Mouse (Mus musculus): ENCODE data around the gene Zbtb20. TPM values are rescaled to one million over a fixed set of nuclear protein-coding genes. Genes with fewer than 3 reads are reported as not detected.

Gene Zbtb20
- total and polyA plus RNA-seq, 2 experiments from 2014 or later = 19.8 to 45.8 TPM

DNA sequence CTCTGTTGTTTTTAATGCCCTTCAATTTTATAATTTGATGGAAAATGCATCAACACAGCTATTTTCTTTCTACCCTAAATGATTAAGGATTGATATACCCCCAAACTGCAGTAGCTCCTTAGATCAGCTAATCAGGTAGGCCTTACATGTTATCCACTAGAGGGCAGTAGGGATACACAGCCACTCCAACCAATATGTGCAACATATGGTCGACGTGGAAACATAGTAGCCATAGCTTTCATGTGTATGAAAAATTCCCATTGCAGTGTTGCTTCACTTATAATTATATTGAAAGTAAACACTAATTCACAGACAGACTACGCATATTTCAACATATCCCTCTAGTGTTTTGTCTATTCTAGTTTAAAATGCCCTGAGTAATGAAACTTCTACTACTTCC is 664.4 kb downstream of the Zbtb20 start:
- H3K27ac ChIP-seq (ENCODE audit: low read depth) = no peak overlapping the region
- 17% methylated on average over 3 of the region's 3 CpGs for WGBS
- H3K36me3 ChIP-seq (replicated peaks; ENCODE audit: control insufficient read depth, insufficient read depth, low read length) = no peaks in the 10 kb centered on the region; the same call in 1 of the 2 replicates
- H3K4me3 ChIP-seq (ENCODE audit: low read depth, low read length) = no peak overlapping the region
- H3K9me3 ChIP-seq (replicated peaks; ENCODE audit: control insufficient read depth, low read length) = no peaks in the 10 kb centered on the region
- TF ChIP-seq EP300 (IDR thresholded peaks at IDR 0.05; ENCODE audit: low read depth) = no peak
- TF ChIP-seq CTCF (IDR thresholded peaks at IDR 0.05; ENCODE audit: low read depth) = peak; percentile 94
- ATAC-seq (ENCODE audit: insufficient read depth, low read depth) (peak; percentile 66; the same call in 1 of the 2 replicates), DNase-seq (ENCODE audit: low spot score) (peak; percentile 76)
- no peaks in the 10 kb centered on the region for H3K27me3 ChIP-seq (ENCODE audit: control insufficient read depth, insufficient read depth, low read length)
- no peak overlapping the region for H3K4me2 ChIP-seq (ENCODE audit: low read depth, low read length)
- no peak overlapping the region for H3K9ac ChIP-seq (replicated peaks; ENCODE audit: low read depth, low read length)
- H3K4me1 ChIP-seq (ENCODE audit: control insufficient read depth, insufficient read depth) = no peaks in the 10 kb centered on the region

DNA sequence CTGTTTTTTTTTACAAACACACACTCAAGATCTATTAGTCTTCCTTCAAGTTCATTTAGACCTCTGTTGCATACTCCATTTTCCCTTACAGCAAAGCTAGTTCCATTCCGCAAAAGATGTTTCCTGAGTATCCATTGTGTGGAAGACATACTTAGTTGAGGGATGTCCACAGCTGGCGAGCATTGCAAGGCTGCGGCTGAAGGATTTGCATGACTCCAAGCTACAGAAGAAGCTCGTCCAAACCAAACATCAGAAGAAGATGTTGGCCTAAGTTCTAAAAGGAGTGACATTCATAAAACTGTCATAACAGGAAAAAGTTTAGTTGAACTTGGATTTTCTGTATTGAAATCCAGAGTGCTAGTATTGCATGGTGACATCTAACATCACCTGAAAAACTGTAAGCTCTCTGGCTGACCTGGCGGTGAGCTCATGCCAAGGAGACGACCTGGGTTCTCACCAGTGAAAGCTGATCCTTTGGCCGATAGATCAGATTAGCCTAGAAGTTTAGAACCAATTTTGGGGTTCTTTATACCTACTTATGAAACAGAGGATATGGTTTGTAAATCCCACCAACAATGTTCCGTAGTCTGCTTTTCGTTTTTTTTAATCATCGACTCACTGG is 665.0 kb downstream of the Zbtb20 start:
- no peaks in the 10 kb centered on the region for H3K27me3 ChIP-seq (ENCODE audit: control insufficient read depth, insufficient read depth, low read length)
- H3K9ac ChIP-seq (replicated peaks; ENCODE audit: low read depth, low read length) = no peak overlapping the region
- 89% methylated on average over 10 of the region's 10 CpGs for WGBS
- no peak overlapping the region for H3K4me2 ChIP-seq (ENCODE audit: low read depth, low read length)
- no peaks in the 10 kb centered on the region for H3K9me3 ChIP-seq (replicated peaks; ENCODE audit: control insufficient read depth, low read length)
- TF ChIP-seq EP300 (IDR thresholded peaks at IDR 0.05; ENCODE audit: low read depth) (no peak), CTCF (IDR thresholded peaks at IDR 0.05; ENCODE audit: low read depth) (no peak)
- no peak overlapping the region for H3K27ac ChIP-seq (ENCODE audit: low read depth)
- no peaks in the 10 kb centered on the region for H3K4me1 ChIP-seq (ENCODE audit: control insufficient read depth, insufficient read depth)
- ATAC-seq (ENCODE audit: insufficient read depth, low read depth) (no peak), DNase-seq (ENCODE audit: low spot score) (no peak)
- H3K36me3 ChIP-seq (replicated peaks; ENCODE audit: control insufficient read depth, insufficient read depth, low read length) = no peaks in the 10 kb centered on the region; the same call in 1 of the 2 replicates
- H3K4me3 ChIP-seq (ENCODE audit: low read depth, low read length) = no peak overlapping the region

DNA sequence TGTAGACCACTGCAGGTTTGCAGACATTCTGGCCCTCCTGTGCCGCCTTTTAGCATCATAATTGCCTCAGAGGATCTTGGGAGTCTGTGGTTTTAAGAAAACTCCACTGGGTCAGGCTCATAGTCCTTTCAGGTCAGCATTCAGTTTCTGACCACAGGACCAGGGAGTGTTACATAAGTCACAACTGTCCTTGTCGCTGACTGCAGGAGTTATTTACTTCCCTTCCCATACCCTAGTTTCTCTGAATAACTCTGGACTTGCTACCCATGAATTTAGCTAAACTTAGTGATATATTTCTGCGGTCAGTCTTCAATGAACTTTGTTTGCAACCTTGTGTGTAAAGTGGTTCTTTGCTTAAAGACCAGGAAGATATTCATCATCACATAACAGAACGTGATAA is 669.6 kb downstream of the Zbtb20 start:
- Histone ChIP-seq H3K9me3 (replicated peaks; ENCODE audit: control insufficient read depth, low read length) (no peaks in the 10 kb centered on the region), H3K36me3 (replicated peaks; ENCODE audit: control insufficient read depth, insufficient read depth, low read length) (no peaks in the 10 kb centered on the region; the same call in 1 of the 2 replicates), H3K27ac (ENCODE audit: low read depth) (no peak overlapping the region), H3K9ac (replicated peaks; ENCODE audit: low read depth, low read length) (no peak overlapping the region), H3K4me3 (ENCODE audit: low read depth, low read length) (no peak overlapping the region), H3K4me2 (ENCODE audit: low read depth, low read length) (no peak overlapping the region), H3K4me1 (ENCODE audit: control insufficient read depth, insufficient read depth) (peaks cover 23% of the 10 kb centered on the region), H3K27me3 (ENCODE audit: control insufficient read depth, insufficient read depth, low read length) (no peaks in the 10 kb centered on the region)
- ATAC-seq (ENCODE audit: insufficient read depth, low read depth) (no peak), DNase-seq (ENCODE audit: low spot score) (no peak)
- 85% methylated on average over 4 of the region's 4 CpGs for whole genome bisulfite sequencing
- TF ChIP-seq CTCF (IDR thresholded peaks at IDR 0.05; ENCODE audit: low read depth) (no peak), EP300 (IDR thresholded peaks at IDR 0.05; ENCODE audit: low read depth) (no peak)

DNA sequence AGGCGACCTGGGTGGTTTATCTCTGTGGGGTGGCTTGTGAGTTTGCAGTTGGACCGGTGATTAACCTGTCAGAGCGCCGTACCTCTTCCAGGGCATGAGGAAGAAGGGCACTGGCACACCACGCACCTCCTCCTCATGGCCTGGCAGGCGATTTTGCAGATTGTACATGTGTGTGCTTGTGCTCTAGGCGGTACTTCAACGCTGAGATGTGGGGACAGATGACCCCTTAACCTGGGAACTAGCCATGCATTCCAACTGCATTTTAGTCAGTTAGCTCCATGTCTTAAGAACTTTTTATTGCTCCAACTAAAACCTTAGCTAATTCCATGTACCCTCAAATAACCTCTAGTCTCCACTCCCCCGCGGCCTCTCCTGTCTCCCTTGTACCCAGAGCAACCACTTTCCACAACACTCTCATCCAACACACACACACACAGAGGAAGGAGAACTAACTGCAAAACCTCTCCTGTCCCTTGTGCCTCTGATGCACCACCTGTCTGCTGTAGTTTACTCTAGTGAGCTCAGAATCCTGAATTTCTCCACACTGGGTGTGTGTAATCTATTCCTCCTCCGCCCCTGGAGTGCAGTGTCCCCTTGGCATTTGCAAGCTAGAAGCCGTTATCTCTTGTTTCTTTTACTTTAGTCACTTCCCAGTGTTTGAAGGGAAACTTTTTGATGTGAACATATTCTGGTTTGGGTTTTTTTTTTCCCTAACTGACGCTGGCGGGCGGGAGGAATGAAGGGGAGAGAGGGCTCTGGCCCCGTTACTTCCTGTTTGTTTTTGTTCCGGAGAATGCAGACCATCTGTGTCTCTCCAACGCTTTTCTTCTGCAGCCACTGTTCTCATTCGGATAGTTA is 671.9 kb downstream of the Zbtb20 start:
- Histone ChIP-seq H3K4me2 (ENCODE audit: low read depth, low read length) (peak overlapping the region; percentile 17), H3K27me3 (ENCODE audit: control insufficient read depth, insufficient read depth, low read length) (no peaks in the 10 kb centered on the region), H3K4me3 (ENCODE audit: low read depth, low read length) (no peak overlapping the region), H3K36me3 (replicated peaks; ENCODE audit: control insufficient read depth, insufficient read depth, low read length) (no peaks in the 10 kb centered on the region; the same call in 1 of the 2 replicates), H3K27ac (ENCODE audit: low read depth) (peak overlapping the region; percentile 39), H3K9ac (replicated peaks; ENCODE audit: low read depth, low read length) (no peak overlapping the region; the same call in 1 of the 2 replicates), H3K9me3 (replicated peaks; ENCODE audit: control insufficient read depth, low read length) (no peaks in the 10 kb centered on the region), H3K4me1 (ENCODE audit: control insufficient read depth, insufficient read depth) (peaks cover 23% of the 10 kb centered on the region)
- ATAC-seq (ENCODE audit: insufficient read depth, low read depth) (peak; percentile 42), DNase-seq (ENCODE audit: low spot score) (peak; percentile 23)
- WGBS = 39% methylated on average over 19 of the region's 19 CpGs
- TF ChIP-seq CTCF (IDR thresholded peaks at IDR 0.05; ENCODE audit: low read depth) (no peak), EP300 (IDR thresholded peaks at IDR 0.05; ENCODE audit: low read depth) (no peak)

DNA sequence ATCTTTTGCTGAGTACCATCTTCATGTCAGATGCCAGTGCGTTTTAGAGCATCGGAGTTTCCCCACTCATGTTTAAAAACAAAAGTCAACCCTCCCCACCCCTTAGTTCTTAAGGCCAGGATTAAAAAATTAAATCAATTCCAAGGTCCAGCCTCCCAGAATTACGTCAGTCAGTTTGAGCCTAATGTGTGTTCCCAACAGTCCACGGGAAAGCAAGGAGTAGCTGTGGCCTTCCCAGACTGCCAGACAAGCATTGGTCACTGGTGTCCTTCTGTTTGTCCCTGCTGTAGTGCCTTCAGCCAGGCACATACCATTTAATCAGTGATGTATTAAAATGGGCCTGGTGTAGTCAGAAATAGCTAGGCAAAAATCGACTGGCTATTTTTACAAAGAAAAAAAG is 673.1 kb downstream of the Zbtb20 start:
- TF ChIP-seq EP300 (IDR thresholded peaks at IDR 0.05; ENCODE audit: low read depth) = no peak
- TF ChIP-seq CTCF (IDR thresholded peaks at IDR 0.05; ENCODE audit: low read depth) = no peak
- peak overlapping the region; percentile 39; the same call in 1 of the 2 replicates for H3K27ac ChIP-seq (ENCODE audit: low read depth)
- ATAC-seq (ENCODE audit: insufficient read depth, low read depth) (peak; percentile 34; the same call in 1 of the 2 replicates), DNase-seq (ENCODE audit: low spot score) (no peak)
- WGBS = 47% methylated on average over 5 of the region's 5 CpGs
- H3K4me3 ChIP-seq (ENCODE audit: low read depth, low read length) = no peak overlapping the region
- peaks cover 30% of the 10 kb centered on the region for H3K4me1 ChIP-seq (ENCODE audit: control insufficient read depth, insufficient read depth)
- H3K4me2 ChIP-seq (ENCODE audit: low read depth, low read length) = no peak overlapping the region
- H3K9ac ChIP-seq (replicated peaks; ENCODE audit: low read depth, low read length) = no peak overlapping the region
- no peaks in the 10 kb centered on the region; the same call in 1 of the 2 replicates for H3K36me3 ChIP-seq (replicated peaks; ENCODE audit: control insufficient read depth, insufficient read depth, low read length)
- no peaks in the 10 kb centered on the region for H3K27me3 ChIP-seq (ENCODE audit: control insufficient read depth, insufficient read depth, low read length)
- H3K9me3 ChIP-seq (replicated peaks; ENCODE audit: control insufficient read depth, low read length) = no peaks in the 10 kb centered on the region

Measured in heart, postnatal 0 days (tissue).